Mouse (Mus musculus) midbrain, embryonic 16.5 days (tissue): ENCODE data around the gene Erich3. TPM values are rescaled to one million over a fixed set of nuclear protein-coding genes. Genes with fewer than 3 reads are reported as not detected.

Experiments
- polyA plus RNA-seq: library from polyadenylated mRNA; unstranded; fragments of >200 nt; fragmentation: Nextera tagmentation; extraction: Ambion mirVana; gene quantifications from 2 replicates; pipeline ENCODE4 v1.2.1, GENCODE M21; 2015

Erich3 gene
- polyA plus RNA-seq, 1 experiment from 2014 or later = 3.3 TPM

Other genes with a start within 250 kb of the Erich3 start
- 10.6 and 12.9 TPM in 2 replicates for gene Cryz, start 67.1 kb upstream of the Erich3 start, polyA plus RNA-seq
- 12.1 and 13.4 TPM in 2 replicates for gene Tyw3, start 66.8 kb upstream of the Erich3 start, polyA plus RNA-seq